Mouse (Mus musculus) myocyte (in vitro differentiated cells): ENCODE results near the gene Hdc.

Source experiments
- CEBPB ChIP-seq: IDR thresholded peaks from 2 replicates; pipeline ENCODE4 v1.6.1; 2011; ENCODE audit warnings: mild to moderate bottlenecking, moderate library complexity; ENCODE audit not compliant: poor library complexity, insufficient read depth, severe bottlenecking
- MAX ChIP-seq: IDR thresholded peaks from one replicate; pipeline ENCODE4 v1.6.1; 2011; ENCODE audit warnings: low read depth, mild to moderate bottlenecking, control low read depth
- MYOD1 ChIP-seq, 3 experiments: IDR thresholded peaks; one replicate each; pipeline ENCODE4 v1.6.1; 2011; ENCODE audit warnings: control low read depth in 2 of 3, low read depth in 2 of 3, mild to moderate bottlenecking in 2 of 3, moderate library complexity in 1 of 3; ENCODE audit not compliant: insufficient read length in 2 of 3, control insufficient read depth in 1 of 3
- MYOG ChIP-seq, 3 experiments: IDR thresholded peaks; one replicate each; pipeline ENCODE4 v1.6.1; 2011; ENCODE audit warnings: control low read depth in 2 of 3, low read depth in 2 of 3, mild to moderate bottlenecking in 2 of 3; ENCODE audit not compliant: insufficient read length in 2 of 3, control insufficient read depth in 1 of 3, insufficient read depth in 1 of 3
- POLR2A ChIP-seq: IDR thresholded peaks from one replicate; pipeline ENCODE4 v1.6.1; 2011; ENCODE audit warnings: low read depth, mild to moderate bottlenecking, control low read depth, moderate library complexity; ENCODE audit not compliant: insufficient read length
- TCF12 ChIP-seq: IDR thresholded peaks from one replicate; pipeline ENCODE4 v1.6.1; 2011; ENCODE audit warnings: mild to moderate bottlenecking, control low read depth; ENCODE audit not compliant: poor library complexity, insufficient read depth, severe bottlenecking
- USF1 ChIP-seq: IDR thresholded peaks from one replicate; pipeline ENCODE4 v1.6.1; 2011; ENCODE audit warnings: low read depth, mild to moderate bottlenecking, control low read depth, moderate library complexity

GRCm38 (mm10) chr2:126597279-126598241 lies 21.5 kb downstream of the Hdc start:
- TF ChIP-seq POLR2A (no peak), MAX (no peak), MYOG (IDR thresholded peaks at IDR 0.05; ENCODE audit: control insufficient read depth in 1 of 3, insufficient read depth in 1 of 3, insufficient read length in 2 of 3, low read depth in 2 of 3) (no peak), MYOD1 (IDR thresholded peaks at IDR 0.05; ENCODE audit: control insufficient read depth in 1 of 3, insufficient read length in 2 of 3, low read depth in 2 of 3) (no peak), USF1 (no peak), CEBPB (no peak), TCF12 (no peak)
